Mouse (Mus musculus) lung, adult 2 months (tissue): ENCODE measurements around the gene Mlec. TPM values are rescaled to one million over a fixed set of nuclear protein-coding genes. Genes with fewer than 3 reads are reported as not detected.

Source experiments
- DNase-seq: peaks from one replicate; pipeline ENCODE4 v3.0.0; 2022
- H3K4me1 ChIP-seq: fragments of 200-500 bp; 2 replicates; pipeline ENCODE4 v1.6.1; 2011; ENCODE audit warnings: low read length; ENCODE audit not compliant: control insufficient read depth, insufficient read depth
- H3K4me3 ChIP-seq: fragments of 200-500 bp; replicated peaks from 2 replicates; pipeline ENCODE3; 2011; ENCODE audit warnings: low read depth, mild to moderate bottlenecking, control low read depth, low read length; ENCODE audit errors: extremely low read depth
- CTCF ChIP-seq: fragments of 200-500 bp; IDR thresholded peaks from 2 replicates; pipeline ENCODE4 v1.5.1; 2011; ENCODE audit warnings: mild to moderate bottlenecking, low read length, control low read depth; ENCODE audit not compliant: insufficient read depth
- POLR2A ChIP-seq: fragments of 200-500 bp; IDR thresholded peaks from 2 replicates; pipeline ENCODE4 v1.6.1; 2011; ENCODE audit warnings: low read depth, mild to moderate bottlenecking, control low read depth, low read length, borderline replicate concordance; ENCODE audit errors: extremely low read depth
- WGBS: fragments of 180-500 bp; shearing (Covaris S2); methylation state at CpG from one replicate; pipeline ENCODE4 v1.1.7; 2018; 5-methylcytosine and 5-hydroxymethylcytosine counted together
- polyA plus RNA-seq: library from polyadenylated mRNA; depleted of rRNA; stranded (reverse); fragments of >200 nt; gene quantifications from 2 replicates; pipeline ENCODE4 v1.2.3, GENCODE M21; 2012; rRNA removed

The Mlec gene
- 44.1 and 53.8 TPM in 2 replicates for polyA plus RNA-seq

DNA sequence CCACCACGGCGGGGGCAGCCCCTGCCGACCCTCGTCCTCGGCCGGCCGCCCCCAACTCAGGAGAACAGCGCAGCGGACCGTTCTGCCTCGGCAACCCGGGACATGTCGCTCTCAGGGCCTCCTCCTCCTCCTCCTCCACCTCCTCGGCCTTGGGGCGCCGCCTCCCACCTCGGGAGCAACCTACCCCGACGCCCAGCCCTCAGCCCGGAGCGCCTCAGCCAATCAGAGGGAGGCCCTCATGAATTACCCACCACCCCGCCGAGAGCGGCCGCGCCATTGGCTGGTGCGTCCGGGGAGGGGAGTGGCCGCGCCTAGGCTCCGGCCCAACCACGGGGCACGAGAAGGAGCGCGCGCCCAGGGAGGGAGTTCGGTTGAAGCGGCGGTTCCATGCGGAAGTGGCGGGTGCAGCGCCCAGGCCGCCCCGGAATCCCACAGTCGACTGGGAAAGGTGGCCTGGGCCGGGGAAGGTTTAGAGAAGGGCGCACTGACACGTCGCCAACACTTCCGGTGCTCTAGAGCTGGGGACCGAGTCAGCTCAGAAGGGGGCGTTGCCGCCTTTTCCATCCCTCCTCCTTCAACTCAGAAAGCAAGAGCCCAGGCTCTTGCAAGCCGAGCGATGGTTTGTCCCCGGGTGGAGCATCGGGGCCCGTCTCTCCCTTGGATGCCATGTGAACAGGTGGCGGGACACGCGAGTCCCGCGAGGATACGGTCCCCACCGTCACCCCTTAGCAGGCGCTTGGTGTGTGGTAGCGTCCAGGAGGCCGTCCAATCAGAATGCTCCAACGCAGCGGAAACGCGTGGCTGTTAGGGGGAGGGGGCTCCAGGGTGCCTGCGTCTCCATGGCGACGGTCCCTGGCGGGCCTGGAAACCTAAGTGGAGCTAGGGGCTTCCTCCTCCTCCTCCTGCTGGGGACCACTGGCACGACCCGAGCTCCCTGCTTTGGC is at the start of gene Mlec:
TSS of gene Mlec (minus strand) at position 140 of the 944 bp plus-strand sequence.
- TF ChIP-seq POLR2A = peak; percentile 89
- TF ChIP-seq CTCF = no peak
- under 1% methylated on average over 74 of the region's 78 CpGs for WGBS
- Histone ChIP-seq H3K4me3 (peak within 1 kb of the TSS; percentile 90), H3K4me1 (peaks cover 20% of the 10 kb centered on the region)
- DNase-seq = peak; percentile 99

DNA sequence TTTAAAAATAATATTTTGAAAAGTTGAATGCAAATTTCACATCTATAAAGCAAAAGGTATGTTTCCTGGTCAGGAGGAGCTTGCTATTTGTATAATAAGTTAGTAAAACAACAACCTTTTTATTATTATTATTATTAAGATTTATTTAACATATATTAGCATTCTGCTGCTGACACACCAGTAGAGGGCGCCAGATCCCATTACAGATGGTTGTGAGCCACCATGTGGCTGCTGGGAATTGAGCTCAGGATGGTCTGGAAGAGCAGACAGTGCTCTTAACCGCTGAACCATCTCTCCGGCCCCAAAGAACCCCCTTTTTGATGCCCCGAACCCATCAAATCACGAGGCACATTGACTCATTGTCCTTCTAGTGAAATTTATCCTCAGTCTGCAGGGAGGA is 49.3 kb upstream of the Mlec start:
- Histone ChIP-seq H3K4me3 (no peak overlapping the region), H3K4me1 (peaks cover 7% of the 10 kb centered on the region; the same call in 1 of the 2 replicates)
- TF ChIP-seq POLR2A (no peak), CTCF (no peak)
- whole genome bisulfite sequencing = 62% methylated on average over 5 of the region's 5 CpGs
- no peak for DNase-seq

DNA sequence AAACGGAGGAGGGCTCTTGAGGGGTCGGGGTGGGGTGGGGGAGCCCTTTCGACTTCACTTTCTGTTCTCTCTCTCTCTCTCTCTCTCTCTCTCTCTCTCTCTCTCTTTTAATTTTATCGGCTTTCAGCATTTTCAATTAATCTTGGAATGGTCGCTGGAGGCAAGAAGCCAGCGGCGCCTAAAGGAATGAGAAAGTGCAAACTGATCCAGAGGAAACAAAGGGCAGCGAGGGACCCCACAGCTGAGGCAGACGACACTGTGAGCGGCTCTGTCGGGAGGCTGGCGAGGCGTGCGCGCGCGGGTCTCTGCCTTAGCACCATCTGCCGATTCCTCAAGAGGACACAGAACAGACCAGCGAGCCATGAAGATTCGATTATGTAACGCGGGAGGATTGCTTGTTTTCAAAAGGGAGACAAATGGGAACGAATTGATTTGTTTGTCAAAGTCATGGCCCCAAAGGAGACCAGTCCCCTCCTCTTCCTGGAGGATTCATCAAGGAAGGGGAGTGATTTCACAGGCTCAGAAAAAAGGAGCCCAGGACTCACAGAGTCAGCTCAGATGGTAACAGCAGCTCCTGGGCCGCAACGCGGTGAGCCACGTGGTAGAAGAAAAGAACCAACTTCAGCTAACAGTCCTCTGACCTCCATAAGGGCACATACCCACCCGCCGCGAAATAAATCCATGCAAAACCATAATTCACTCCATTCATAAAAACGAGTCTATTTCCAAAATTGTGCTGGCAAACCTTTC is 46.8 kb upstream of the Mlec start:
- H3K4me3 ChIP-seq = peak overlapping the region; percentile 41
- peak; percentile 17 for DNase-seq
- peak; percentile 33; the same call in 1 of the 2 replicates for TF ChIP-seq POLR2A
- no peak for TF ChIP-seq CTCF
- peaks cover 7% of the 10 kb centered on the region; the same call in 1 of the 2 replicates for H3K4me1 ChIP-seq
- 6% methylated on average over 31 of the region's 31 CpGs for WGBS

DNA sequence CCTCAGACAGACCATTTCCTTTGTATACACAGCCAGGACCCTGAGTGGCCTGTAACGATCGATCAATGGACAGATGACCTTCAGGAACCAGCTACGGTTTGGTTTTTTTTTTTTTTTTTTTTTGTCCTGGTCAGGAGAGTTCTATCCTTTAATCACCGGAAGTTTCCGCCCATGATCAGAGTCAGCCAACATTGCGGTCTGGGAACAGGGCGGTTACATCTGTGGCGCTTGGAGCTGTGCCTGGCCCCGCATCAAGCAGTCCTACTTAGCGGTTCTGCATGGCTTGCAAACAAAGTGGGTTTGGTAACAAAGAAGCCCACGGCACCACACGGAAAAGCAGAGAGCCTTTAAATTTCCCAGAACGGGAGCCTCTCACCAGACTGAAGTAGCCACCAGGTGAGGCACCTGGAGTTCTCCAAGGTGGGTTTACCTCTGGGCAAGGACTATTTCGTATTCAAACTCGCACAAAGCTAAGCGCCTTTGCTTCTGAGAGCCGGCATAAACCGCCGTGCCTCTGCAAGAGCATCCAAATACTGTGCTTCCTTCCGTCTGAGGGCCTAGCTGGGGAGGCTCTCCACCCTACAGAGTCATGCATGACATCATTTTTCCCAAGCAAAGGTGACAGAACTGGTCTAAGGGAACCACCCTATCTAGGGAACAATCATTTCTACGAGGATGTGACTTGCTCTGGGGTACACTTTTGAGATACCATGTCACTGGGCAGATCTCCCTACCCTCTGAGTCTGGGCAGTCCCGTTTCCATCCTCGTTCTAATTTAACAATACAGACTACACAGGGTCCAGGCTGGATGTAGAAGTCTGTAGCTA is 46.0 kb upstream of the Mlec start:
- H3K4me3 ChIP-seq = no peak overlapping the region
- DNase-seq = no peak
- 6% methylated on average over 23 of the region's 23 CpGs for WGBS

DNA sequence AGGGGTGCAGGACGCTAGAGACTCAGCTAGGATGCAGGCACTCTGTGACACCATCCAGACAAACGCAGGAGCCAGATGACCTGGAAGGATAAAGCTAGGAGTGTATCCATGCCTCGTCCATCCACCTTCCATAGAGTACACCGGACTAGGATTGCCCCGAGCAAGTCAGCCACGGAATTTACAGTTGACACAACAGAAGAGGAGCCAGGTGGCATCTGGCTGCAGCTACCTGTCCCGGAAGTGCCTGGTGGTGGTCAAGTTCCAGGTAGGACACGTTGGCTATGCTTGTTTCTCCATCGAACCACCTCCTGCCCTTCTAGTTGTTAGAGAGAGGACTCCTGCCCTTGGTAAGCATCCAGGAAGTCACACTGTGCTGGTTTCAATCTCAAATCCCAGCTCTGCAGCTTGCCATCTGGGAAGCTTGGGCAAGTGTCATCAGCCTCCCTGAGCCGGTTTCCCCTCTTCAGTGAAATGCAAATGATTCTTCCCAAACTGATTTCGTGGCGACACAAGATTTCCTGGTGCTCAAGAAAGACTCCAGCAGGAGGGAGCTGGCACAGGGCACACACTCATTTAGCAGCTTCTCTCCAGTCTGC is 36.7 kb upstream of the Mlec start:
- no peak for DNase-seq
- TF ChIP-seq POLR2A (no peak), CTCF (no peak)
- WGBS = 15% methylated on average over 12 of the region's 12 CpGs
- Histone ChIP-seq H3K4me3 (peak overlapping the region; percentile 24), H3K4me1 (peaks cover 10% of the 10 kb centered on the region)

More for the DNA sequence above, 46.0 kb upstream of the Mlec start:
- H3K4me1 ChIP-seq = peaks cover 7% of the 10 kb centered on the region; the same call in 1 of the 2 replicates
- TF ChIP-seq POLR2A (no peak), CTCF (no peak)

DNA sequence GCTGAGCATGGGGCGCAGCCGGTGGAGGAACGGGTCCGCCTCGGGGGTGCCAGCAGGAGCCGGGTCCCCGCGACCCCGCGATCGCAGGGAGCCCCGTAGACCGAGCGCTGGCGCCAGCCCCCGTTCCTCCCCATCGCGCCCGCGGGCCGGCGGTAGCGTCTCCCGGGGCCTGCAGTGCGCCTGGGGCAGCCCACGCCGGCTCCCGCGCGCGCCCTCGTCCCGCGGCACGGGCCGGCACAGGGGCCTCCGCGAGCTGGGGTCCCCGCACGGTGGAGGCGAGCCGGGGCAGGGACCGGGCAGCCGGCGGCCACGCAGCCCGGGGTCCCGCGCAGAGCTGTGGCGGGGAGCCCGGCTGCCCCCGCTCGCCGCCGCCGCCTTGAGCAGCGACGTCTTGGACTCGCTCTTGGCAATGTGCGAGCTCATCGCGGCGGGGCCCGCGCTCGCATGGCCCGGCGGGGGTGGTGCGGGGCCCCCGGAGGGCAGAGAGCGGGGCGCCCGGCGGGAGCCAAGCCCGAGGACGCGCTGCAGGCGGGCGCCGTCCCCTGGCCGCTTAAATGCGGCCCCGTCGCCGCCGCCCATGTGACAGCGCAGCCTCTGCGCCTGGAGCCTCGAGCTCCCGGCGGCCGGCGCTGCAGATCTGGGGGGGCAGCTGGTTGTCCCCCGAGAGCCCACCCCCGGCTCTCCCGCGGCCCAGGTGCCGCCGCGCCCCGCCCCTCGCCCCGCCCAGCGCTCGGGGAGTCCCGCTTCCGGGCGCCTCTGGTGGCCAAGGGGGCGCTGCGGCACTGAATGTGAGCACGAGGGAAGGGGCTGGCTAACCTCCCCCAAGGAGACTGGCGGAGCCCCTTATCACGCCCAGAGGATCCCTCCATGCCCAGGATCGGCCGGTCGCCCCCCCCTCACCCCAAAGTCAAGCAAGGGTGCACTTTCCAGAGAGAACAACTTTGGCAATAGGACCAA is 36.0 kb upstream of the Mlec start, which contains the start of gene Cabp1:
TSS of gene Cabp1 (minus strand) at position 713 of the 957 bp plus-strand sequence.
- no peak for TF ChIP-seq POLR2A
- no peak for TF ChIP-seq CTCF
- 1% methylated on average over 104 of the region's 116 CpGs for WGBS
- peak; percentile 30 for DNase-seq

DNA sequence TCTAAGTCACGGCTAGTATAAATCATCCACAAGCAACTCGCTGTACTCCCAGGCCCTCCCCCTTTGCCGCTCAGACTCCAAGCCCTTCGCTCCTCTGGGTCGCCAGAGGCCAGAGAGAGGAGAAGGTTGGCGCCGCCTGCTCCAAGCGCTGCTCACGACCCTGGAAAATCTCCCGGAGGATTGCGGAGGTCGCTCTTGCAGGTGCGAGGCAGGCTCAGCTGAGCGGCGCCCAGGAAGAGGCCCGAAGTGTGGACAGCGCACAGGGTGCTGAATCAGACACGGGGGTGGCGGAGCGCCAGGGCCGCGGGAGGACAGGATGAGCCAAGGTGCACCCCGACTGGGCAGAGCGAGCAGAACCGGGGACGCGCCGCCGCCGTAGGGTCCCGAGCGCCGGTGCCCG is 35.2 kb upstream of the Mlec start:
- DNase-seq = peak; percentile 48
- WGBS = 1% methylated on average over 33 of the region's 34 CpGs
- H3K4me1 ChIP-seq = peaks cover 10% of the 10 kb centered on the region
- TF ChIP-seq CTCF = no peak
- TF ChIP-seq POLR2A = no peak
- H3K4me3 ChIP-seq = peak overlapping the region; percentile 6

More for the DNA sequence above, 36.0 kb upstream of the Mlec start, which contains the start of gene Cabp1:
- peaks cover 10% of the 10 kb centered on the region for H3K4me1 ChIP-seq
- H3K4me3 ChIP-seq = peak within 1 kb of the TSS; percentile 24
